Mouse (Mus musculus) T-helper 17 cell (primary cell): Measurements from ENCODE around the gene Tmprss11c.
"Not testable (repeated sequence)": the region's sequence is repeated elsewhere in the genome, so short reads cannot be mapped to it uniquely, and the experiment has no call there.

Experiments
- in situ Hi-C, 2 experiments: fragments of 300-600 bp; cut with MboI, MseI; formaldehyde crosslinking; loops; 1 replicate in 1 of 2; 2 replicates in 1 of 2; pipeline ENCODE4 v1.15.1; 2025; ENCODE audit warnings: high pct_unique_total_duplicates in 2 of 2

Tmprss11c gene

GRCm38 (mm10) chr5:86289208-86289607 is at the start of gene Tmprss11c:
Tmprss11c (minus strand) TSS chr5:86289308.
- in situ Hi-C loops = no loop called here

DNA sequence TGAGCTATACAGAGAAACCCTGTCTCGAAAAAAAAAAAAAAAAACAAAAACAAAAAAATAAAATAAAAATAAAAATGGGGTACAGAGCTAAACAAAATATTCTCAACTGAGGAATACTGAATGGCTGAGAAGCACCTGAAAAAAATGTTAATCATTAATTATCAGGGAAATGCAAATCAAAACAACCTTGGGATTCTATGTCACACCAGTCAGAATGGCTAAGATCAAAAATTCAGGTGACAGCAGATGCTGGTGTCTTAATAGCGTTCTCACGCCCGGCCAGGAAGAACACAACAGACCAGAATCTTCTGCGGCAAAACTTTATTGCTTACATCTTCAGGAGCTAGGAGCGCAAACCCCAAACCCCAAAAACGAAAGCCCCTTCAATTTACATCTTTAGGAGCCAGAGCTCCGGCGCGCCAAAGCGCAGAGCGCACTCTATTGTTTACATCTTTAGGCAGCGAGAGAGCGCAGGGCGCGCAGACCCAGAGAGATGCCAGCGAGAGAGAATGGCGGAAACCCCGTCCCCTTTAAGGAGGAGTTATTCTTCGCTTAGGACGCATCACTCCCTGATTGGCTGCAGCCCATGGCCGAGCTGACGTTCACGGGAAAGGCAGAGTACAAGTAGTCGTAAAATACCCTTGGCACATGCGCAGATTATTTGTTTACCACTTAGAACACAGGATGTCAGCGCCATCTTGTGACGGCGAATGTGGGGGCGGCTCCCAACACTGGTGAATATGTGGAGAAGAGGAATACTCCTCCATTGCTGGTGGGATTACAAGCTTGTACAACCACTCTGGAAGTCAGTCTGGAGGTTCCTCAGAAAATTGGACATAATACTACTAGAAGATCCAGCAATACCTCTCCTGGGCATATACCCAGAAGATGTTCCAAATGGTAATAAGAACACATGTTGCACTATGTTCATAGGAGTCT is 29.2 kb upstream of the Tmprss11c start:
- in situ Hi-C loops = not testable (repeated sequence)

GRCm38 (mm10) chr5:86306116-86306515 is 17.0 kb upstream of the Tmprss11c start:
- in situ Hi-C loops = no loop called here

DNA sequence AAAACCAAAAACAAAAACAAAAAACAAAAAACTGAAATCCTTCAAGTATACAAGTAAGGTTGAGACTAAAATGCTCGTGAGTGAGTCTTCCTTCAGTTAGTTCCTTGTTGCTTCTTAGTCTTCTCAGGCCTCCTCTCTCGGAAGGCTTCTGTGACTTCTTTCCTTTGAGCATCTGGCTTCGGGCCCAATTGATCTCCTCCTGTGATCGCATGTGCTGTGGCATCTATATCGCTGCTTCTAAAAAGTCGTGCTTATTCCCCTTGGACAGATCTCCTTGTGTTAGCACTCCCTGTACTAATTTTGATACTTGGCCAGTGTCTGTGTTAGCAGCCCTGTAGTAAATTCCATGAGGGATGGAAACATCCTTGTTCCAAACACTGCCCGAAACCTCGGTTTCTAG is 14.8 kb upstream of the Tmprss11c start:
- in situ Hi-C loops = no loop called here

- in situ Hi-C loops = no loop called here
Measured at GRCm38 (mm10) chr5:86246559-86246958, 42.5 kb downstream of the Tmprss11c start.

DNA sequence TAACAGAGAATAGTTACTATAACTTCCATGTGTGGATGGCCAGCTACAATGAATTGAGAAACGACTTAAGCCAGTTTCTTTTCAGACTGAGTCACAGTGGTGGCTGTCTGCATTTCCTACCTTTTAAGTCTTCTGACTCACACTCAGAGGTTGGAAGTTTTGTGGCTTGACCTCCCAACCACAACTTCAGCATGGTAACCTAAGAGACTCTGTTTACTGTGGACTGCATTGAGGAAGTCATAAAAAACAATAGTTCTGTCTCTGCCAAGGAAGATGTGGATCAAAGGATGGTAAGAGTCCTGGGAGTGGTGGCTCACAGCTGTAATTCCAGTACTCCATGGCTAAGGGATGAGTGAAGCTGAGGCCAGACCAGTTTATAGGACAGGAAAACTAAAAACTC is 44.2 kb downstream of the Tmprss11c start:
- in situ Hi-C loops = no loop called here

DNA sequence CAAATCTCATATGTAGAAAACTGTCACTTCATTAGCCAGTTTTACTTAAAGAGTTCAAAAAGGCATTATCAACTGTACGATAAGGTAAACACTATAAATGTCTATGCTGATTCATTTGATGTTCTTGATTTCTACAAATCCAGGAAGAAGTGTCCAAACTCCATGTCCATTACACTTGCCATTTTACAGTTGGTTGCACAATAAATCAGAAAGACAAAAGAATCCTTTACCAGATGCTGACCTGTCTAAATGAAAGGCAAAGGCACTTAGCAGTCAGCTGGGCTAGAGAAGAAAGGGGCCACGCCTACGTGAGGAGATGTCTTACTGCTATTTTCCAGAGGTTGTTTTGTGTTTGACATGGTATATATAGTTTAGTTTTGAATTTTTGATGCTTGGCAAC is 44.8 kb downstream of the Tmprss11c start:
- in situ Hi-C loops = no loop called here

- in situ Hi-C loops = no loop called here
Measured at GRCm38 (mm10) chr5:86227156-86227853, 61.8 kb downstream of the Tmprss11c start.

- in situ Hi-C loops = no loop called here
Measured at GRCm38 (mm10) chr5:86197801-86198200, 91.3 kb downstream of the Tmprss11c start, which contains the start of gene Gnrhr. Gnrhr (minus strand) TSS chr5:86197901.

DNA sequence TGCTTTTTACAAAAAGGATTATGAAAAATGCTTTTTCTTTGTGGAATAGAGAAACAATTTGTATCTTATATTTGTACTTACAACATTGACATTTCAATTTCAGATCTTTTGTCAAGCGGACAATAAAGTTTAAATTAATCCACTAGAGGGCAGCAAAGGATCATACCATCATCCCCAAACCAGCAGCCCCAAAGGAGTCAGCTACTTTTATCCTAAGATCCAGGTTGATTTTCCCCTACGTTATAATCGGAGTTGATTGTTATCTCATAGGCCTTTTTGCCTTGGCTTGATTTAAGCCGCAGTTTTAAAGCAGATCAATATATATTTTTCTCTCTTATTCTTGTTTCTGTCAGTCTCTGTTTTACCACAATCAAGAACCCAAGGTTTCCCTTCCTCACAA is 97.8 kb downstream of the Tmprss11c start:
- in situ Hi-C loops = loop anchor here in 1 of 2 experiments (5.0 kb wide), 1 partner anchor 221 kb away; no protein-coding TSS in a partner anchor

GRCm38 (mm10) chr5:86190770-86191169 is 98.3 kb downstream of the Tmprss11c start:
- in situ Hi-C loops = loop anchor here in 1 of 2 experiments (5.0 kb wide), 1 partner anchor 222 kb away; no protein-coding TSS in a partner anchor

DNA sequence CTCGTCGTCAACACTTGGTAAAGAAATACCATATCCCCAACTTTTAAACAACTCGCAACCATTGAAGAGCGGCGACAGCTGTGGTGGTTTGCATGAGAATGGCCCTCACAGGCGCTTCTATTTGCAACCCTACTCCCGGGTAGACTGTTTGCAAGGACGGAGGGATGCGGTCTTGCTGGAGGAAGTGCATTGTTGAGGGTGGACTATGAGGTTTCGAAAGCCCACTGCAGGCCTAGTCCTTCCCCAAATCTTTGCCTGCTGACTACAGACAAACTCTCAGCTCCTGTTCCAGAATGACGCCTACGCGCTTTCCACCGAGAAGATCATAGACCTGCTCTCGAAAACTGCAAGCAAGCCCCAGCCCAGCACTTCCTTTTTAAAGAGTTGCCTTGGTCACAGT is 98.8 kb downstream of the Tmprss11c start:
- in situ Hi-C loops = loop anchor here in 1 of 2 experiments (5.0 kb wide), 1 partner anchor 222 kb away; no protein-coding TSS in a partner anchor

- in situ Hi-C loops = loop anchor here (5.0 kb wide), 2 partner anchors 220 to 610 kb away; no protein-coding TSS in a partner anchor
Measured at GRCm38 (mm10) chr5:86187441-86187840, 101.7 kb downstream of the Tmprss11c start.
